Mouse (Mus musculus): ENCODE results near the gene Cd37. TPM values are rescaled to one million over a fixed set of nuclear protein-coding genes. Genes with fewer than 3 reads are reported as not detected.

Gene Cd37
- total and polyA plus RNA-seq, 3 experiments: 3.1 to 21.2 (median 4.3) TPM

DNA sequence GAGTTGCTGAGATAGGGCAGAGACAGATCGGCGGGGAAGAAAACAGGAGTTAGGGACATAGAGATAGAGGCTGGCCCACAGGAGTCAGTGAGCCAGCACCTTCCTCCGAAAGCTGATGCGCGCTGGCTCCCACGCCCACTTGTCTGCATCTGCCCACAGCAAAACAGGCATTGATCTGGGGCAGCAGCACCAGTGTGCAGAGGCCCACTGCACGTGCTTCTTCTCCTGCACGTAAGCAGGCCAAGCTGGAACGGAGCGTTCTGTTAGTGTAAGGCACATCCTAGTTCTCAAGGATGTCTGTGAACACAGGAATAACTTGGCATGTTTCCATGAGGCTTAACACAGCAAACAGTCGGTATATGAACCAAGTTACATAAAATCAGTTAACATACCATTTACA, 40.0 kb downstream of the Cd37 start:
- intact Hi-C loops (cut with DNase I): loop anchor here (1.0 kb wide), 2 partner anchors 37 to 119 kb away; no protein-coding TSS in a partner anchor
- 74% methylated on average over 11 of the region's 11 CpGs for WGBS
- no peaks in the 10 kb centered on the region; the same call in 1 of the 2 replicates for H3K4me1 ChIP-seq (ENCODE audit: control insufficient read depth, insufficient read depth, low read length)

DNA sequence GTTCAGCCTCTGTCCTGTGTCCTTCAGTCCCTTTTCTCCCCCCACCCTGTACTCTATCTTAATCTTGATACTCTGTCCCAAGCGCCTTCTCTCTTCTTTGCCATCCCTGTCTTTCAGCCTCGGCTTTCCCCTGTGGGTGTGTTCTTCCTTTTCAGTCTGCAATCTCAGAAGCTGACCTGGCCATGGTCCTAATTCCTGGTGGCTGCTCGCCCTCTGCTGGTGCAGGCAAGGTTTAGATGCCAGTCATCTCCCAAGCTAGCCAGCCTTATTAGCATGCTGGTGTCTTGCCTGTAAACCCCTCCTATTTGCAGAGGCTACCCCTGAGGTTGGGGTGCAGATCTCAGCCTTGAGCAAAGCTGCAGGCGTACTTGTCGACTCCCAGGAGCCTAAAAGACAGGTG, 40.5 kb downstream of the Cd37 start:
- Histone ChIP-seq H3K27me3 (ENCODE audit: control insufficient read depth, insufficient read depth, low read length) (no peaks in the 10 kb centered on the region), H3K27ac (no peak overlapping the region), H3K79me2 (replicated peaks; ENCODE audit: control insufficient read depth, insufficient read depth, low read length) (no peaks in the 10 kb centered on the region), H3K9ac (ENCODE audit: low read depth, low read length) (no peak overlapping the region), H3K4me1 (ENCODE audit: control insufficient read depth, insufficient read depth, low read length) (no peaks in the 10 kb centered on the region; the same call in 1 of the 2 replicates), H3K36me3 (ENCODE audit: control insufficient read depth, insufficient read depth, low read length) (no peaks in the 10 kb centered on the region), H3K4me3 (no peak overlapping the region)
- TF ChIP-seq CTCF (IDR thresholded peaks at IDR 0.05) (peak; percentile 84), POLR2A (IDR thresholded peaks at IDR 0.05; ENCODE audit: insufficient read depth, low read depth, low read length) (no peak), EP300 (IDR thresholded peaks at IDR 0.05; ENCODE audit: insufficient read depth, low read depth, low read length) (peak; percentile 83)
- intact Hi-C loops (cut with DNase I): loop anchor here (1.0 kb wide), 2 partner anchors 36 to 118 kb away; no protein-coding TSS in a partner anchor
- DNase-seq: peak; percentile 73 to 76
- 10% methylated on average over 5 of the region's 5 CpGs for WGBS

More for the DNA sequence above, 40.0 kb downstream of the Cd37 start:
- no peak for DNase-seq
- H3K27me3 ChIP-seq (ENCODE audit: control insufficient read depth, insufficient read depth, low read length): no peaks in the 10 kb centered on the region
- H3K4me3 ChIP-seq: no peak overlapping the region
- no peak overlapping the region for H3K9ac ChIP-seq (ENCODE audit: low read depth, low read length)
- no peaks in the 10 kb centered on the region for H3K36me3 ChIP-seq (ENCODE audit: control insufficient read depth, insufficient read depth, low read length)
- no peak overlapping the region for H3K27ac ChIP-seq
- H3K79me2 ChIP-seq (replicated peaks; ENCODE audit: control insufficient read depth, insufficient read depth, low read length): no peaks in the 10 kb centered on the region
- TF ChIP-seq POLR2A (IDR thresholded peaks at IDR 0.05; ENCODE audit: insufficient read depth, low read depth, low read length): no peak
- no peak for TF ChIP-seq CTCF (IDR thresholded peaks at IDR 0.05)
- TF ChIP-seq EP300 (IDR thresholded peaks at IDR 0.05; ENCODE audit: insufficient read depth, low read depth, low read length): no peak

DNA sequence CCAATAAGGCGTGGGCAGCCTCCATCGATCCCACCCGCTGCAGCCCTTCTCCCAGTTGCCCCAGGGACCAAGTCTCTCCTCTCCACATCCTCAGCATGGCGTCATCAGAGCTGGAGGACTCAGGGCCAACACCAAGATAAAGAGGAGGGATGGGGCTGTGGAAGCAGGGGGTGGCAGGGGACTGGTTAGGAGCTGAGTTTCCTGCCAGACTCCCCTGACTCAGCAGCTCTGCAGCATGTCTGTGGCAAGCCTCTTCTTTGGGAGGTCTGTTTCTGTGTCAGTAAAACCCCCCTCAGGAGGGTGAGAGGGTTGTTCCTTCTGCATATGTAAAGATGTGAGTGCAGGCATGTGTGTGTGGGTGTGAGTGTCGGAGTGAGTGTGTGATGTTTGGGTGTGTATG, 41.9 kb downstream of the Cd37 start:
- TF ChIP-seq EP300 (IDR thresholded peaks at IDR 0.05; ENCODE audit: insufficient read depth, low read depth, low read length) (no peak), POLR2A (IDR thresholded peaks at IDR 0.05; ENCODE audit: insufficient read depth, low read depth, low read length) (no peak), CTCF (IDR thresholded peaks at IDR 0.05) (no peak)
- Histone ChIP-seq H3K36me3 (ENCODE audit: control insufficient read depth, insufficient read depth, low read length) (no peaks in the 10 kb centered on the region), H3K27me3 (ENCODE audit: control insufficient read depth, insufficient read depth, low read length) (no peaks in the 10 kb centered on the region), H3K9ac (ENCODE audit: low read depth, low read length) (no peak overlapping the region), H3K79me2 (replicated peaks; ENCODE audit: control insufficient read depth, insufficient read depth, low read length) (no peaks in the 10 kb centered on the region), H3K27ac (no peak overlapping the region), H3K4me3 (no peak overlapping the region), H3K4me1 (ENCODE audit: control insufficient read depth, insufficient read depth, low read length) (no peaks in the 10 kb centered on the region; the same call in 1 of the 2 replicates)
- intact Hi-C loops (cut with DNase I): no loop called here
- WGBS: 58% methylated on average over 5 of the region's 5 CpGs
- no peak for DNase-seq

DNA sequence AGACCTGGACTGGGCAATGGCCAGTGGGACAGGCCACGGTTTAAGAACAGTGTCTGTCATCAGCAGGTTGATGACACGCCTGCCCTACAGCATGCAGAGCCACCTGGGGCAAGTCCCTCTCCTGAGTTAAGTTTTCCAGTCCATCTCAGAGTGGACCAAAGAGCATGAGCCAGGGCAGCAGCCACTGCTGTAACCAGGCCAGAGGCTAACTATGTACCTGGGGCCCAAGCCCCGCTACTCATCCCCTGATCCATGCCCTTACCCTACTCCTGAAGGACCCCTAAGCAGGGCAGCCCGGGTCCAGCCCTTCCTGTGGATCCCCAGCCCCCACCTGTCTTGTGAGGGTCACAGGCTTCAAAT, 42.8 kb downstream of the Cd37 start:
- no peak for TF ChIP-seq CTCF (IDR thresholded peaks at IDR 0.05)
- TF ChIP-seq POLR2A (IDR thresholded peaks at IDR 0.05; ENCODE audit: insufficient read depth, low read depth, low read length): no peak
- TF ChIP-seq EP300 (IDR thresholded peaks at IDR 0.05; ENCODE audit: insufficient read depth, low read depth, low read length): no peak
- no peak for DNase-seq
- H3K9ac ChIP-seq (ENCODE audit: low read depth, low read length): no peak overlapping the region
- WGBS: 82% methylated on average over 4 of the region's 4 CpGs
- intact Hi-C loops (cut with DNase I): no loop called here
- H3K4me3 ChIP-seq: no peak overlapping the region
- H3K79me2 ChIP-seq (replicated peaks; ENCODE audit: control insufficient read depth, insufficient read depth, low read length): no peaks in the 10 kb centered on the region
- no peaks in the 10 kb centered on the region for H3K27me3 ChIP-seq (ENCODE audit: control insufficient read depth, insufficient read depth, low read length)
- H3K36me3 ChIP-seq (ENCODE audit: control insufficient read depth, insufficient read depth, low read length): no peaks in the 10 kb centered on the region
- no peak overlapping the region for H3K27ac ChIP-seq
- H3K4me1 ChIP-seq (ENCODE audit: control insufficient read depth, insufficient read depth, low read length): no peaks in the 10 kb centered on the region; the same call in 1 of the 2 replicates

DNA sequence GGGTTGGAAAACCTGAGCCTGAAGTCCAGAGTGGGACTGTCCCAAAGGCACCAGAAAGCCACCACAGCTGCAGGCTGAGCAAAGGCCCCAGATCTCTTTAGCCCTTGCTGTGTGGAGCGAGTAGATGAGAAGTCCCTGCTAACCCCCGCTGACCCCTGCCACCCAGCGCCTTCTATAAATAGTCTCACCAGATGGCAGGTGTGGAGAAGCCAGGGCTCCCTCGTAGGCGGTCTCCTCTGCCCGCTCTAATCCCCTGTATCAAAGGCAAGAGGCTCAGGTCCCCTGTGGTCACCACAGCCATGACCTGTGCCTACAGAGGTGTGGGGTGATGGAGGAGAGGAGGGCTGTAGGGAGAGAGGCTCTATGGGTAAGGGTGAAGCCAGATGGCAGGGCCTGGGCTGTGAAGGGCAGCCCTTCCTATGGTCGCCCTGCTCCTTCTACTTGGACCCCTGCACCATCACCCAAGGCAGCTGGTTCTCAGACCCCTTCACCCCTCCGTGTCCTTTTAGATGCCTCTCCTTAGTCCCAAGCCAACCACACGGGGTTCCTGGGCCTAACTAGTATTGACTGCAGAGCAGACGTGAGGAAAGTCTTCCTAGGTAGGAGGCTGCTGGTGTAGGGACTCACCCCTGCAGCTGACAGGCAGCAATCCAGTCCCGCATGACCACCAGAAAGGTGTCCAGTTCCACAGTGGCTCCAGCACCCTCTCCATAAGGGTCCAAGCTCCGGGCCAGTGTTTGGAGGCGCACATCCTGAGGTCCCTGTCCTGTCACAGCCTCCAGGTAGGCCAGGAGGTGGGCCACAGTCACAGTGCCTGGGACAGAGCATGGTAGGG, 43.4 kb downstream of the Cd37 start:
- Histone ChIP-seq H3K79me2 (replicated peaks; ENCODE audit: control insufficient read depth, insufficient read depth, low read length) (no peaks in the 10 kb centered on the region), H3K9ac (ENCODE audit: low read depth, low read length) (no peak overlapping the region), H3K36me3 (ENCODE audit: control insufficient read depth, insufficient read depth, low read length) (no peaks in the 10 kb centered on the region), H3K4me1 (ENCODE audit: control insufficient read depth, insufficient read depth, low read length) (no peaks in the 10 kb centered on the region; the same call in 1 of the 2 replicates), H3K4me3 (no peak overlapping the region), H3K27ac (no peak overlapping the region), H3K27me3 (ENCODE audit: control insufficient read depth, insufficient read depth, low read length) (no peaks in the 10 kb centered on the region)
- WGBS: 64% methylated on average over 13 of the region's 13 CpGs
- intact Hi-C loops (cut with DNase I): no loop called here
- TF ChIP-seq EP300 (IDR thresholded peaks at IDR 0.05; ENCODE audit: insufficient read depth, low read depth, low read length) (no peak), POLR2A (IDR thresholded peaks at IDR 0.05; ENCODE audit: insufficient read depth, low read depth, low read length) (no peak), CTCF (IDR thresholded peaks at IDR 0.05) (no peak)
- DNase-seq: no peak

Data from heart, adult 2 months (tissue).